Mouse (Mus musculus): ENCODE measurements around the gene Phc3.
"Not testable (repeated sequence)": the region's sequence is repeated elsewhere in the genome, so short reads cannot be mapped to it uniquely, and the experiment has no call there.

Phc3 gene

DNA sequence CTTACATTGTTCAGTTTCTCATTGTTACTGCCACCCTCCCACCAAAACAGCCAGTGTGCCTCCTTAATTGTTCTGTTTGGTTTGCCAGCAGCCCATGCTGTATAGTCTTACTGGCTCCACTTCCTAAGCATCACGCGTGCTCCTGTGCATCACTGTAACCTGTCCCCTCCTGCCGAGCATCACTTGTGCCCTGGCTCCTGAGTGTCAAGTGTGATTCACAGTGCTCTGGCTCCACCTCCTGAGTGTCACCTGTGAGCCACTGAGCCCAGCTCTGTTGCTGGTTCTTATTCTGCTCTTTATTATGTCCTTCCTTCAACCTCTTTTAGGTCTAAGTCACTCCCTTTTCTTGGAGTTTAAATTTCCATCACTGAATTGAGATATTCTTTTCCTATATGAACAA is 81.8 kb downstream of the Phc3 start:
- no peak for DNase-seq (ENCODE audit: low read depth in 1 of 2, low spot score in 2 of 2)

DNA sequence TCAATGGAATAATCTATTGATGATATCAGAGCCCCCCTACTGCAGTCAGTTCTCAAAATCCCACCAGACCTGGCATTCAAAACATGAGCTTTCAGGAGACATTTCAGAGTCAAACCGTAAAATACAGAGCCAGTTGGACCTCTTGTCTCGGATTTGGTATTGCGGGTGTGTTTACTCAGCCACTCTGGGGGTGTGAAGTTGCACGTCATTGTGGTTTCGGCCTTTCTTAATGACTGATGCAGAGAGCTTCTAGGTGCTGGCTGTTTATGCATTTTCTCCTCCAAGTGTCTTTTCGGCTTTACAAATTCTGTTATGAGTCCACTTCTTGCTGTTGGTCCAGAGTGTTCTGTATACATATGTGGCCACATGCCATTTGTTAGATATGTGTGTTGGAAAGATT is 92.5 kb downstream of the Phc3 start:
- DNase-seq (ENCODE audit: low read depth in 1 of 2, low spot score in 2 of 2): no peak

- DNase-seq (ENCODE audit: low read depth in 1 of 2, low spot score in 2 of 2): no peak
Measured at GRCm38 (mm10) chr3:30869995-30870394, 99.2 kb downstream of the Phc3 start.

DNA sequence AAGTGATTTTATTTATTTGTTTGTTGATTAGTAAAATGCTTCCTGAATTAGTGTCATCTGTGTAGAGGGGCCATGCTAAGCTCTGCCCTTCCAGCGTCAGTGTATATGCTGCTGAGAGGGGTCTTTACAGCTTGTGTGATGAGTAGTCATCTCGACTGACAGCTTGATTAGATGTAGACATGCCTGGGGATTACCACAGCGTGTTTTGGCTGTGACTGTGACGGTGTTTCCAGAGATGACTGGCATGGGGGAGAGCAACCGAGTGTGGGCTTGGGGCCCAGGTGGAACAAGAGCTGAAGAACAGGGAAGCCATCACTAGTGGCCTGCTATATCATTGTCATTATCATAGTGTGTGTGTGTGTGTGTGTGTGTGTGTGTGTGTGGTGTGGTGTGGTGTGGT is 100.6 kb downstream of the Phc3 start:
- no peak for DNase-seq (ENCODE audit: low read depth in 1 of 2, low spot score in 2 of 2)

GRCm38 (mm10) chr3:30868176-30868575 is 101.0 kb downstream of the Phc3 start:
- DNase-seq (ENCODE audit: low read depth in 1 of 2, low spot score in 2 of 2): no peak

DNA sequence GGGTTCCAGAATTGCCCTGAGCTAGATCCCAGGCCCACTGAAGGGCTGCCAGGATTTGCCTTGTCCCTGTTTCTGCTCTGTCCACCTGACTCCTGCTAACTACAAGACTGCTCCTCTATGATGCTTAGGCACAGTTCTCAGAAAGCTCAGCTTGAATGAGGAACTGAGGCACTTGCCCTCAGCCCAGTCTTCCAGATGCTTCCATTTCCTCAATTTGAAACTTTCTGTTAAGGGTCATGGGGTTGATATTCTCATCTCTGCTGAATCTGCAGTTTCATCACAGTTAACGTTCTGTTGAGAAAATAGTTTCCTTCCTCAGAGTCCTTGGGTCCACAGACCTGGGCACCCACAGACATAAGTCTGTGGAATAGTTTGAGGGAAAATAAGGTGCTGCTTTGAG is 104.6 kb downstream of the Phc3 start:
- peak; percentile 44 to 56 for DNase-seq (ENCODE audit: low read depth in 1 of 2, low spot score in 2 of 2)

DNA sequence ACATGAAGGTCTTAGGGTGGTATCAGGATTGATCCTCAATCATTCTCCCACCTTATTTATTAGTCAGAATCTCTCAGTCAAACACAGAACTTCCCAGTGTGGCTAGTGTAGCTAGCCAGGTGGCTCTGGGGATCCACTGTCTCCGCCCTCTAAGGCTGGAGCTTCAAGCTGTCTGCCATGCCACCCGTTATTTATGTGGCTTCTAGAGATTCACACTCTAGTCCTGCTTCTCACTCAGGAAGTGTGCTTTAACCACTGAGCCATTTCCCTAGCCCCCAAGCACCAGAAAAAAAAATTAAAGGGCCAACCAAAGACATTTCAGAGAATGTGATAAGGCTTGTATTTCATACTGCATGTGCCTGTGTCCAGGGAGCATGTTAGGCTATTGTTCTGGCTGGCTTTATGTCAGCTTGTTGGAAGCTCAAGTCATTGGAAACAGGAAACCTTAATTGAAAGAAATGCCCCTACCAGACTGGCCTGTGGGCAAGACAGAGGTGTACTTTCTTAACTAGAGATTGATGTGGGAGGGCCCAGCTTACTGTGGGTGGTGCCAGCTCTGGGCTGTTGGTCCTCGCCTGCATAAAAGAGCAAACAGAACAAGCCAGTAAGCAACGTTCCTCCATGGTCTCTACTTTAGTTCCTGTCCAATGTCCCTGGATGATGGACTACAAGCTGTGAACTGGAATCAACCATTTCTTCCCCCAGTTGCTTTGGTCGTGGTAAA is 105.3 kb downstream of the Phc3 start:
- no peak for DNase-seq (ENCODE audit: low read depth in 1 of 2, low spot score in 2 of 2)

GRCm38 (mm10) chr3:30860705-30861104 is 108.5 kb downstream of the Phc3 start:
- DNase-seq (ENCODE audit: low read depth in 1 of 2, low spot score in 2 of 2): peak in 1 of 2 experiments; percentile 38

GRCm38 (mm10) chr3:30859599-30859998 is 109.6 kb downstream of the Phc3 start:
- DNase-seq (ENCODE audit: low read depth in 1 of 2, low spot score in 2 of 2): not testable (repeated sequence)

- DNase-seq (ENCODE audit: low read depth in 1 of 2, low spot score in 2 of 2): peak; percentile 69 to 74
Measured at GRCm38 (mm10) chr3:30855604-30856458, 113.4 kb downstream of the Phc3 start, which contains the start of gene Gpr160. Gene Gpr160, plus strand, starts transcription at chr3:30855950.

DNA sequence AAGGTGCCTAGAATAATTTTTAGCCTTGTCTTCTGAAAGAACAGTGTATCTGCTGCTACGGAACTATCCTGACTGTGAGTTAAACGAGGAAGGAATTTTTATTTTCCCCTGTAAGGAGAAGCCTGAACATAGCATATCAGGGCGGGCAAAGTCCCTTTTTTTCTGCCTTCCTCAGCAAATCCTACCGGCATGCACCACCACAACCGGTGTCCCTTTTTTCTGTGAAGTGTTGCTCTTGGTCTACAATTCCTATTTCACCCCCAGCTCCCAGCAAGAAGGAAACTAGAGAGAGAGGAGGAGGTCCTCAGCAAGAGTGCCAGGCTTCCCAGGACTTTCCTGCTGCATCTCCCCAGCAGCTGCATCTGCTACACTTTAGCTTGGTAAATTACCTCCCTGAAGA is 115.6 kb downstream of the Phc3 start:
- no peak for DNase-seq (ENCODE audit: low read depth in 1 of 2, low spot score in 2 of 2)

DNA sequence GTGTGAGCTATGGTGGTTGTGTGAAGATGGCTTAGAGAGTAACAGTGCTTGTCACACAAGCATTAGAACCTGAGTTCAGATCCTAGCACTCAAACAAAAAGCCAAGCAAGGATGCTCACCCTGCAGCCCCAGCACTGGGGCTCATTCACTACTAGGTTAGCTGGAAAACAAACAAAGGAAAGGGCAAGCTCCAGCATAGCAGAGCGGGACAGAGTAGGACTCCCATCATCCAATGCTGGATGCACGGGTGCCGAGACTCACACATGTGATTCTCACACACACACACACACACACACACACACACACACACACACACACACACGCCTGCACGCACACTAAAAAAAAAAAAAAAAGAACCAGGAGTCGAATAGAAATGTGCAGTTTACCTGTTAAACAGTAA is 117.8 kb downstream of the Phc3 start:
- DNase-seq (ENCODE audit: low read depth in 1 of 2, low spot score in 2 of 2): no peak

Measured in monocyte, adult 2 months (primary cell).